Mouse (Mus musculus) kidney, embryonic 14.5 days (tissue): ENCODE measurements at regions not wholly inside any gene's neighbourhood (a gene's known extent, or its start where the extent isn't known, plus 50 kb on each side); places are given as distances from the start of the nearest gene placed in this dataset.

Experiments
- ATAC-seq: fragments of 200-750 bp; cut with Nextera tagmentation; 2 replicates; pipeline ENCODE4 v1.8.0; 2017; ENCODE audit warnings: moderate number of reproducible peaks, mild to moderate bottlenecking, moderate TSS enrichment, moderate library complexity; ENCODE audit not compliant: low FRiP score, low TSS enrichment
- H3K27ac ChIP-seq: fragments of 300-500 bp; sonication (generic); 2 replicates; pipeline ENCODE4 v1.5.1; 2014; ENCODE audit warnings: low read depth, mild to moderate bottlenecking, low read length, moderate library complexity, mixed read lengths
- H3K27me3 ChIP-seq: fragments of 300-500 bp; sonication (generic); 2 replicates; pipeline ENCODE4 v1.6.1; 2014; ENCODE audit warnings: mild to moderate bottlenecking, low read length; ENCODE audit not compliant: control insufficient read depth, insufficient read depth
- H3K36me3 ChIP-seq: fragments of 300-500 bp; sonication (generic); 2 replicates; pipeline ENCODE4 v1.6.1; 2014; ENCODE audit warnings: low read length, mixed read lengths; ENCODE audit not compliant: control insufficient read depth, insufficient read depth
- H3K4me1 ChIP-seq: fragments of 300-500 bp; sonication (generic); 2 replicates; pipeline ENCODE4 v1.6.1; 2014; ENCODE audit warnings: low read length, mixed read lengths; ENCODE audit not compliant: control insufficient read depth, insufficient read depth
- H3K4me2 ChIP-seq: fragments of 300-500 bp; sonication (generic); replicated peaks from 2 replicates; pipeline ENCODE4 v1.6.1; 2014; ENCODE audit warnings: low read depth, mild to moderate bottlenecking, low read length
- H3K4me3 ChIP-seq: fragments of 300-500 bp; sonication (generic); 2 replicates; pipeline ENCODE4 v1.5.1; 2014; ENCODE audit warnings: mild to moderate bottlenecking, low read length
- H3K9ac ChIP-seq: fragments of 300-500 bp; sonication (generic); 2 replicates; pipeline ENCODE4 v1.6.1; 2014; ENCODE audit warnings: low read depth, mild to moderate bottlenecking, low read length, moderate library complexity
- H3K9me3 ChIP-seq: fragments of 300-500 bp; sonication (generic); 2 replicates; pipeline ENCODE4 v1.6.1; 2016; ENCODE audit warnings: low read length; ENCODE audit not compliant: control insufficient read depth
- WGBS: fragments of 180-500 bp; shearing (Covaris S2); extraction: QIAGEN DNeasy Blood & Tissue Kit; methylation state at CpG from one replicate; pipeline ENCODE4 v1.1.7; 2014; 5-methylcytosine and 5-hydroxymethylcytosine counted together

DNA sequence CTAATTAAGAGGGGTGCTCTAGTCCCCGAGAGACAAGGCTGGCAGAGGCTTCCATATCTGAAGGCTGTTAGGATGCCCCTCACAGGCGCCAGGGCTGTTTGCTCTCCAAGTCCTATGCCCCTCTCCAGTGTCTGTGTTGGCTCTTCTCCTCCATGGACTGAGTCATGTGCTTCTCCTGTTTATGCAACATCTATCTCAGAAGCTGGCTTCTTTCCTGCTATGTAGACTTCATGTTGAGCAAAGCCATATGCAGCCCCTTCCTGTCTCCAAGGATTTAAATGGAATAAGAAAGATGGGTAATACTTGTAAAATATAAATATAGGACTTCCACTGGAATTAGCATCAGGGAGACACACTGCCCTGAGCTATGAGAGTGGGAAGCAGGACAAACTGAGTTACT is 278.3 kb downstream of the Cdh26 start:
- H3K36me3 ChIP-seq: no peaks in the 10 kb centered on the region
- H3K9me3 ChIP-seq: no peaks in the 10 kb centered on the region
- H3K9ac ChIP-seq: no peak overlapping the region
- H3K4me1 ChIP-seq: peaks cover 12% of the 10 kb centered on the region
- 78% methylated on average over 2 of the region's 2 CpGs for WGBS
- H3K4me3 ChIP-seq: no peak overlapping the region
- no peak for ATAC-seq
- no peaks in the 10 kb centered on the region for H3K27me3 ChIP-seq
- H3K27ac ChIP-seq: no peak overlapping the region
- no peak overlapping the region for H3K4me2 ChIP-seq

- Histone ChIP-seq H3K9me3 (no peaks in the 10 kb centered on the region), H3K4me3 (no peak overlapping the region), H3K4me2 (no peak overlapping the region), H3K27me3 (no peaks in the 10 kb centered on the region), H3K36me3 (no peaks in the 10 kb centered on the region), H3K27ac (no peak overlapping the region), H3K9ac (no peak overlapping the region), H3K4me1 (peaks cover 12% of the 10 kb centered on the region)
- WGBS: 66% methylated on average over 5 of the region's 5 CpGs
- ATAC-seq: no peak
Measured at GRCm38 (mm10) chr2:178709192-178709881, 279.0 kb downstream of the Cdh26 start.

DNA sequence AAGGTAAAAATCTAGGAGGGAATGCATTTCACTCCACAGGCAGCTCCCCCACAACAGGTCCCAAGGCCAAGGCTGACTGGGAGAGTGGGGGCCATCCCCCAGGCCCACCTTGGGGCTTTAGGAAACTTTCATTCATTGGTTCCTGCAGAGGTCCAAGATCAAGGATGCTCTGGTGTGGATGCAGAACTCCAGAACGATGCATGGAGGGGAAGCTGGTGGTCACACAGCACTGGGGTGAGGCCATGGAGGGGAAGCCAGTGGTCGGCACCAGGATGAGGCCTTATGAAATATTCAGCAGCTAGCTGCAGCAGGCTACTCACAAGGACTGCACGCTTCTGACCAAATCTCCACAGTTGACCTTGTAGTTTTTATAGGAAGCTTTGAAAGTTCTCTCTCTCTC is 279.7 kb downstream of the Cdh26 start:
- Histone ChIP-seq H3K9me3 (no peaks in the 10 kb centered on the region), H3K27ac (no peak overlapping the region), H3K27me3 (no peaks in the 10 kb centered on the region), H3K9ac (no peak overlapping the region), H3K4me2 (no peak overlapping the region), H3K4me3 (no peak overlapping the region), H3K4me1 (peaks cover 12% of the 10 kb centered on the region), H3K36me3 (no peaks in the 10 kb centered on the region)
- ATAC-seq: no peak
- 76% methylated on average over 3 of the region's 3 CpGs for WGBS

DNA sequence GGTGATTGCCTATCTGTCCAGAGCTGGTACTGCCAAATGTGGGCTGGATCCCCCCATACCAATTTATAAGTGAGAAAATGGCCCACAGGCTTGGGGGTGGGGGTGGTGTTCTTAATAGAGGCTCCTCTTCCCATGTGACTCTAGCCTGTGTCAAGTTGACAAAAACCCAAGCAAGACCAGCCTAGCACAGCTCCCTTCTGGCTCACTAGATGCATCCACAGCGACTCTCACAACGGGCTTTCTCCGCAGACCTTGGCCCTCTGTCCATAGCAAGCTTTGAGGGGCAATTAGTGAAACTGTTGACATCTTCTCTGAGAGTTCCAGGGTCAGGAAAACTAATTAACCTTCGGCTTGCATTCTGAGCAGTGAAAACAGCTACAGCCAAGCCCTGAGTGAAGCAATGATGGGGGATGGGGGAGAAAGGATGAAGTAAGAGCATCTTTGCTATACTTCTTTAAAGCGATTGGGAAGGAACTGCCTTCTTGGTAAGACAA is 281.3 kb downstream of the Cdh26 start:
- Histone ChIP-seq H3K4me3 (no peak overlapping the region), H3K9me3 (no peaks in the 10 kb centered on the region), H3K4me2 (no peak overlapping the region), H3K36me3 (no peaks in the 10 kb centered on the region), H3K9ac (no peak overlapping the region), H3K27ac (no peak overlapping the region), H3K27me3 (no peaks in the 10 kb centered on the region), H3K4me1 (peaks cover 12% of the 10 kb centered on the region)
- ATAC-seq: 0 out of 2 replicates have a peak, but pooled peaks have one; percentile 30
- WGBS: 33% methylated on average over 5 of the region's 5 CpGs

- H3K4me3 ChIP-seq: no peak overlapping the region
- no peaks in the 10 kb centered on the region for H3K27me3 ChIP-seq
- no peaks in the 10 kb centered on the region for H3K36me3 ChIP-seq
- WGBS: 48% methylated on average over 9 of the region's 9 CpGs
- no peak overlapping the region for H3K27ac ChIP-seq
- H3K9ac ChIP-seq: no peak overlapping the region
- H3K4me2 ChIP-seq: no peak overlapping the region
- H3K9me3 ChIP-seq: no peaks in the 10 kb centered on the region
- H3K4me1 ChIP-seq: peaks cover 12% of the 10 kb centered on the region
- ATAC-seq: 0 out of 2 replicates have a peak, but pooled peaks have one; percentile 38
Measured at GRCm38 (mm10) chr2:178712391-178712892, 282.1 kb downstream of the Cdh26 start.

DNA sequence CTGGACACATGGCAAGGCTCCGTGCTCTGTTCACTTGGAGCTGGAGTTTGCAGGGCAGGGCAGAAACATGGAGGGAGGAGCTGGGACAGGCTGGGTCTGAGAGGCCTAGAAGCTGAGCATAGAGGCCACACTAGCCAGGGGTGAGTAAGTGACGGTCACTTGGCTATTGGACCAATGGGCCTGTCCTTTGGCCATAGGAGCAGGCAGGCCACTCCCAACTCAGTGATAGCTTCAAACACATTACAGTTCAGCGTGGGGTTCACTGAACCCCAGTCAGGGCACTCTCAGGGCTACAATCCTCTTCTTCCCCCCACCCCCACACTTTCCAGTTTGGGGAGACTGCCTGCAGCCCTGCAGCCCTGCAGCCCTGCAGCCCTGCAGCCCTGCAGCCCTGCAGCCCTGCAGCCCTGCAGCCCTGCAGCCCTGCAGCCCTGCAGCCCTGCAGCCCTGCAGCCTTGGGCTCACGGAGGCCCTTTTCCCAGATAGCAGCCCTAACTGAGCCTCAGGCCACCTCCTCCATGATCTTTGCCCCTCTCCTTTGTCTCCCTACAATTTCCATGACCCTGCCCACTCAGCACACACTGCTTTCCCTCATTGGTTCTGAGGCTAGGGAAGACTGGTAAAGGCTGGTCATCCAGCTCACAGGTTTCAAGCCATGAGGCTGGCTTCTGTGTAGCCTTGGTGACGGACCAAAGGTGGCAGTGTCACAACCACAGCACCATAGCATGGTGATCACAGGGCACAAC is 285.3 kb downstream of the Cdh26 start:
- H3K36me3 ChIP-seq: no peaks in the 10 kb centered on the region
- peaks cover 12% of the 10 kb centered on the region for H3K4me1 ChIP-seq
- no peaks in the 10 kb centered on the region for H3K27me3 ChIP-seq
- H3K9ac ChIP-seq: no peak overlapping the region
- 77% methylated on average over 5 of the region's 5 CpGs for WGBS
- no peak overlapping the region for H3K27ac ChIP-seq
- H3K9me3 ChIP-seq: no peaks in the 10 kb centered on the region
- ATAC-seq: no peak
- H3K4me2 ChIP-seq: no peak overlapping the region
- H3K4me3 ChIP-seq: no peak overlapping the region

GRCm38 (mm10) chr2:178718048-178718447 is 287.7 kb downstream of the Cdh26 start:
- 72% methylated on average over 5 of the region's 5 CpGs for WGBS
- Histone ChIP-seq H3K27ac (no peak overlapping the region), H3K4me3 (no peak overlapping the region), H3K9me3 (no peaks in the 10 kb centered on the region), H3K36me3 (no peaks in the 10 kb centered on the region), H3K9ac (no peak overlapping the region), H3K27me3 (no peaks in the 10 kb centered on the region), H3K4me2 (no peak overlapping the region), H3K4me1 (no peaks in the 10 kb centered on the region)
- ATAC-seq: no peak

GRCm38 (mm10) chr2:178723455-178723854 is 293.1 kb downstream of the Cdh26 start:
- Histone ChIP-seq H3K4me2 (no peak overlapping the region), H3K9ac (no peak overlapping the region), H3K36me3 (no peaks in the 10 kb centered on the region), H3K27ac (no peak overlapping the region), H3K9me3 (no peaks in the 10 kb centered on the region), H3K4me1 (peaks cover 10% of the 10 kb centered on the region), H3K4me3 (no peak overlapping the region), H3K27me3 (no peaks in the 10 kb centered on the region)
- 44% methylated on average over 3 of the region's 3 CpGs for WGBS
- no peak for ATAC-seq

DNA sequence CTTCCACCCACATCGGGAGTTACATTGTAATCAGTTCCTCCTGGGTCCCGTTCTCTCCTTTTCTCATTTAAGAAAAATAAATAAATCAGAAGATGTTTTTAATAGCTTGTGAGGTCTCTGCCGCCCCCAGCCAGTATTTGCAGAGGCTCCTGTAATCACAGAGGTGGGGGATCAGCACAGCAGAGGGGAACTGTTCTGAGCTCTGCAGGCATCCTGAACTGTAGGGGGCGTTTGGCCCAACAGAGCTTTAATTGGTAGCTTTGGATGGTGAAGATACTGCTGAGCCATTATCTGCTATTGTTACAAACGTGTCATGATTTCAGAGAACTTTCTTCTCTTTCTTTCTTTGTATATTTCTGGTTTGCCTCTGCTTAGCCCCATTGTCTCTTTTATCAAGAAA is 293.9 kb downstream of the Cdh26 start:
- Histone ChIP-seq H3K9me3 (no peaks in the 10 kb centered on the region), H3K4me1 (peaks cover 17% of the 10 kb centered on the region), H3K27me3 (no peaks in the 10 kb centered on the region), H3K4me2 (no peak overlapping the region), H3K36me3 (no peaks in the 10 kb centered on the region), H3K9ac (no peak overlapping the region), H3K27ac (no peak overlapping the region), H3K4me3 (no peak overlapping the region)
- no peak for ATAC-seq
- WGBS: 25% methylated on average over 5 of the region's 5 CpGs
